Mouse (Mus musculus): Measurements from ENCODE around the gene Bank1.

Bank1 gene

DNA sequence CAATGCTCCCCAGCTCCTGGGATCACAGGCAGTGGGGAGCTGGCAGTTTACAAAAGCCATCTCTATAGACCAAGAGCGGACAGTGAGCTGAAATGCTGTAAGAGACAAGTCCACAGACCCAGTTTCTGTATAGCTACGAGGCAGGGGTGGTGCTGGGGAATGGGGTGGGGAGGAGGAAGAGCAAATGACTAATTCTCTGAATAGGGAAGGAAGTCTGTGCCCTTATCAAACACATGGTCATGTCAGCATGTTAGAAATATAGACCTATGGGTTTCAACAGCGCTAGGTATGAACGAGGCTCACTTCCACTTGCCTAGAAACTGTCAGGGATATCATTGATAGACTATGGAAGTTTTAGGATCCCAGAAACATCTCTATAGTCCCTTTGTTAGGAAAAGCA is 73.0 kb downstream of the Bank1 start:
- DNase-seq (ENCODE audit: low spot score): no peak

DNA sequence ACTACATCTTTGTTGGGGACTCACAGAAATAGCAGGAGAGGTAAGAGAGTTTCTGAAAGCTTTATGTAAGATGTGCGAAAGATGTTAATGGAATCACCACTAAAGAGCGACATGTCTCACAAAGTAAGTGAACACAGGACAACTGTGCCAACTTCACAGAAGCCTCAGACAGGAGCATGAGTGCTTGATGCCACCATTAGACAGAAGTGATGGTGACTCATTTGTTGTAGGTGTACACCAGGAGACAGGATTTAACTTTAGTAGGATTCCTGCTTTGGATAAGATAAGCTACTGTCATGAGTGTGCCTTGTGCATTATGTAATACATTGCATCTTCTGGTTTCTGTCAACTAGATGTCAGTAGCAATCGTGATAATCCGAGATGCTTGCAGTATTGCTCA is 74.3 kb downstream of the Bank1 start:
- no peak for DNase-seq (ENCODE audit: low spot score)

DNA sequence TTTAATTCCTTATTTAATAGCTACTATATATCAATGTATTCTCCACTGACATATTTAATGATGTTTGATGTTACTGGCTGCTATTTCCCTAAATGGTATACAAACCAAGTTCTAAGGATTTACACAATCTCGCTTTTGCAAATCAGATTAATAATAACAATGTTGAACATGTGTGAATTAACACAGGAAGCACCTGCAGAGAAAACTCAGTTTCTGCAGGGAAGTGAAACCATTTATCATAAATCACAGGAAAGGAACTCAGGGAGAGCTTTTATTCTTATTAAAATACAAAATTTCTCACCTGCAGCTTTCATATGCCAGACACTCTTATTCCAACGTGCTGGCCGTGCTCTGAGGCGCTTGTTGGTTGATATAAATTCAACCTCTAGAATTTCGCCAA is 78.5 kb downstream of the Bank1 start:
- no peak for DNase-seq (ENCODE audit: low spot score)

DNA sequence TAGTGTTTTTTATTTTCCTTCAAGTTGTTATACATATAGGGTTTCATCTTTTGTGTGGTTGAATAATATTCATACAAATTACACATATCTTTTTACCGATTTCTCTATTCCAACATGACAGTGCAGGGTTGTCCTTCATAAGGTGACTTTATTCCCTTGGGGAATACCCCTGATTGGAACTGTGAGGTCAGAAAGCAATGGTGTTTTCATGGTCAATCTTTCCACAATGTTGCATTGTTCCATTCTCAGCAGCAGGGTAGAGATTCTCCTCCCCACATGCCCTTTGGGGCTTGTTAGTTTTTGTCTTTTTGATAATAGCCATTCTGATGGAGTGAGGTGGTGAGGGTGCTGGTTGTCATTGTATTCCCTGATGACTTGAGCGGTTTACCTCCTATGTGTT is 80.9 kb downstream of the Bank1 start:
- no peak for DNase-seq (ENCODE audit: low spot score)

DNA sequence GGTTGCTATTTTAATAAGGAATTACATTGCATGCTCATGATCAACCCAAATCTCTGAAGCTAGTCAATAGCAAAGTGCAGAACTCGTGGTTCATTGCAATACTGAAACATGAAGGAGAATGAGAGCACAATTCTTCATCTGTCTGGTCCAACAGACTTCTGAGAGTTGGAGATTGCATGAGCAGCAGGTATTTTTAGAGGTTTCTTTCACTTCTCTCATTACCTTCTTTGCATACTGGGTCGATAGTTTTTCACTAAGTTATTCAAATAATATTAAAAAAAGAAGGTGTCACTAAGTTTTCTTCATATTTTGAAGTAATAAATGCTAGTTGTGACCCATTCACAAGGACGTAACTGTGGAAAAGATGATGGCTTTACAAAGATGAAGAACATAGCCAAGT is 87.1 kb downstream of the Bank1 start:
- DNase-seq (ENCODE audit: low spot score): no peak

DNA sequence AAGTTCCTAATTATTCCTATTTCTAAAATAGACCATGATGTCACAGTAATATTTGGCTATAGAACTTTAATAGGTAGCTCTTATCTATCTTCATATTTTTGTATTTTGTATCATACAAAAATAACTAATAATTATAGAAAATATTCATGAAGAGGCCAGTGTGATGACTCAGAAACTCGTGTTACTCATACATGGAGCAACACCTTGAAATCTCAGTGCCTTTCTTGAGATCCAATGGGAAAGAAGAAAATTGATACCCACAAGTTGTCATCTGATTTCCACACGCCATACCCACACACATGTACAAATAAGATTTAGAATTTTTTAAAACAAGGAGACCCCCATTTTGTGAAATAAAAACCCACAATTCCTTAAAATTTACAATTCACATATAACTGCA is 92.4 kb downstream of the Bank1 start:
- no peak for DNase-seq (ENCODE audit: low spot score)

DNA sequence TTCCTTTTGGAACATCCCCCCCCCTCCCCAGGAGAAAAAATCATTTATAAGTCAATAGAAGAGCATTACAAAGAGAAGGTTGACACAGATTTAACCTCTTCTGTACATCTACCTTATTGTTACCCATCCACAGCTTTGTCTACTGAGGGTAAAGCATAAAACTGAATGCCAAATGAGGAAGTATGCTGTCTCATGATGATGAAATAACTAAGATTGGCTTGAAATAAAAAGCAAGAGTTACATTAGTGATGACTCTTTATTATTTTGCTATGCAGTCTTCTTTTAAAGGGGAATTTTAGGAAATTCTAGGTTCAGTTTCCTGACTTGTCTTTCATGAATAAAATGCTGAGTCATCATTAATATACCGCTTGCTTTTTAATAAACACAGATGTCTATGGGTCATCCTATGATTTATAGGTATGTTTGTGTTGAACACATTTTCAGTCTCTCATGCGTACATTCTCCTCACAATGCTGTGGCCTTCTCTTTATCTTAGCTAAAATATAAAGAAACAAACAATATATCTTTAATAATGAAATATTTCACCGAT is 95.2 kb downstream of the Bank1 start:
- DNase-seq (ENCODE audit: low spot score): no peak

DNA sequence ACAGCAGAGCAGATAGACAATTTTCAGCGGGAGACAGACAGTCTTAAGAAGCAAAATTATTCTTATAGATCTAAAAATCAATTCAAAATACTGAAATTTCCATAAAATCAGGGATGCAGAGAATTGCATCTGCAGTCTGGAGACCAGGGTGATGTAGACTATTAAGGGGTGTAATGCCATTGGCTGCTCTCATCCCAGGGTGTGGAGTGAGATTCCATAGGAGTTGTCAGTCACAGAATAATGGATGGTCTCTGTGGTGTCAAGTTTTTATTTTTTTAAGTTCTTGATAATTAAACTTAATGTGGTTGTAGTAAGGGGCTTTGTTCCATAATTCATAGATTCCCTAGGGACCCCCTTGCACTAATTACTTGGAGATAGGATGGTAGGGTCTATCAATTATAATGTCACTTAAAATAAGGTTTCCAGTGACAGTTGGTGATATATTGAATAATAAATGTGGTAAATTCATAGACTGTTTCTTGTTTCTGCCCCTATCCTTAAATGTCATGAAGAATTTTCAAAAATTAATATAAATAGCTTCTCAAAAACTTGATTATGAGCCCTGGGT is 136.1 kb downstream of the Bank1 start:
- DNase-seq (ENCODE audit: low spot score): no peak

DNA sequence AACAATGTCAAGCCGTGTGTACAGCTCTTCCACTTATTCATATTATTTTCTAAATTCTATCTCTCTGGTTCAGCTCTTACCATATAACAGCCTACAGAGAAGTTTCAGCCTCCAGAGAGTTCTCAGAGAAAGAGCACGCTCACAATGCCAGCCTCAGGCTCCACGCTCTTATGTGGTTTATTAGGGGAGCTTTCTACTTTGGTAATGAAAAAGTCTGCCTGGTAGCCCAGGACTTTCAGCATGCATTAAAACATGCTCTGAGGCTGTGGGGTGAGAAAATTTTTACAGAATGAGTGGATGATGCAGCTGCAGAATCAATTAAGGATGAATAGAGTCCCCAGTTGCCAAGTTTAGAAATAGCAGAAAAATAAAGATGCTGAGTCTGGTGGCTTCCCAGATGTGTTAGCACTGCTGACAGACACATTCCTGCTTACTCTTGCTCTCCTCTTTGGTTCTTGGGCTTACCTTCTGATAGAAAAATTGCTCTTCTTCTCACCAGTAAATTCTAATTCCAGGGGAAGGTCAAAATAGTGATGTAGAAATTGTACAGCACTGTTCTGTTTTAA is 139.2 kb downstream of the Bank1 start:
- no peak for DNase-seq (ENCODE audit: low spot score)

DNA sequence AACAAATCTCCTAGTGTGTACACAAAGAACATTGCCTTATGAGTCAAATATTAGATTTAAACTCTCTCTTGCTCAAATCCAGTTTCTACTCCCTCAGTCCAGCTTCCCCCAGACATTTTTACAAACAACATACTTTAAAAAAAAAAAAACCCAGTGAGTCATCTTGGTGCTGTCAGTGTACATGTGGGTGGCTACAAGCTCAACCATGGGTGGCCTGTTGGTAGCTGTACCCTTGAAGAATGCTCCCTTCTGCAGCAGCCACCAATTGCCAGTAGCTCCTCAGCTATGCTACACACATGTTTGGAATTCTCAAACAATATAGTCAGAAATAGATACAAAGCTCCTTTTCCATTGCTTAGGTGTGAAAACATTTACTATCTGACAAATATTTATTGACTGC is 154.2 kb downstream of the Bank1 start:
- no peak for DNase-seq (ENCODE audit: low spot score)

DNA sequence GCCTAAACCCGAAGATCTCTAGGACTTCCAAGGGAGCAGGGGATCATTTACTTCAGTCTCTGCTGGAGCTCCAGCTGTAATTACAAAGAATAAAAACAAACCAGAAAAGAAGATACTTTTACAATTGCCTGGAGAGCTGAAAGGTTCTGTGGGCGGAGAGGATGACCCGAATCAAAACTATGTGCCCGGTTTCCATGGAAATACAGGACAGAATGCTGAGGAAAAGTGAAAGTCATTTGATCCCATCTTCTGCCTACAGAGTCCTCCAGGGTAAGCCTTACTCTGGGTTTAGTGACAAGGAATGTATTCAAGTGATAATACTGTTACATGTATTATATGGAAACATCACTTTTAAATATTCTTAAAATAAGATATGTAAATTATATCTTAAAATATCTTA is 157.8 kb downstream of the Bank1 start:
- no peak for DNase-seq (ENCODE audit: low spot score)

DNA sequence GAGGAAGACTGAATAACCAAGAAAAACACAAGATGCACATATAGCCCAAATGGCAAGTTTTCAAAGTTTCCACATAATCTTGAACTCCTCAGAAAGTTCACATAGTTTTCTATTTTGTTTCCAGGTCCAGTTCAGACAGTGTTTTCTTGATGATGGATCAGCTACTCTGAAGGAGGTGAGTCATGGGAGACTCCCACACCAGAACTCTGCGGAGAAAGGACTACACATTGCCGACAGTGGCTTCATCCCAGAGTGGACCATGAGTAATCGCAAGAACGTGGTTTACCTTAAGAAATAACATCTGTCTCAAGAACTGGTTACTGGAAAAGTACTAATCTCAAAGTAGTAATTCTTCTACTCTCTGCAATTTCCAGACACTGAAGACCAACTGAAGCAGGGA is 159.2 kb downstream of the Bank1 start:
- DNase-seq (ENCODE audit: low spot score): no peak

DNA sequence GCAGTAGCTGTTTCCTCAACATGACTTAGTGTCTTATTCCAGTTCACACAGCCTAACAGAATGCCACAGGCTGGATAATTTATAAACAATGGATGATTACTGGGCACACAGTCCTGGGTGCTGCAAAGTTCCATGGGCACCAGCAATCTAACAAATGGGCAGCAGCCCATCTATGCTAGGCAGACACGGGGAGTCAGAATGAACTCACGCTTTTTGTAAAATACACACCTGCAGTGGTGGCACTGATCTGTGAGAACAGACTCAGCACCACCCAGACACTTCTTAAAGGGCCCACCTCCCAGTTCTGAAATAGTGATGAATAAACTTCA is 159.9 kb downstream of the Bank1 start:
- no peak for DNase-seq (ENCODE audit: low spot score)

DNA sequence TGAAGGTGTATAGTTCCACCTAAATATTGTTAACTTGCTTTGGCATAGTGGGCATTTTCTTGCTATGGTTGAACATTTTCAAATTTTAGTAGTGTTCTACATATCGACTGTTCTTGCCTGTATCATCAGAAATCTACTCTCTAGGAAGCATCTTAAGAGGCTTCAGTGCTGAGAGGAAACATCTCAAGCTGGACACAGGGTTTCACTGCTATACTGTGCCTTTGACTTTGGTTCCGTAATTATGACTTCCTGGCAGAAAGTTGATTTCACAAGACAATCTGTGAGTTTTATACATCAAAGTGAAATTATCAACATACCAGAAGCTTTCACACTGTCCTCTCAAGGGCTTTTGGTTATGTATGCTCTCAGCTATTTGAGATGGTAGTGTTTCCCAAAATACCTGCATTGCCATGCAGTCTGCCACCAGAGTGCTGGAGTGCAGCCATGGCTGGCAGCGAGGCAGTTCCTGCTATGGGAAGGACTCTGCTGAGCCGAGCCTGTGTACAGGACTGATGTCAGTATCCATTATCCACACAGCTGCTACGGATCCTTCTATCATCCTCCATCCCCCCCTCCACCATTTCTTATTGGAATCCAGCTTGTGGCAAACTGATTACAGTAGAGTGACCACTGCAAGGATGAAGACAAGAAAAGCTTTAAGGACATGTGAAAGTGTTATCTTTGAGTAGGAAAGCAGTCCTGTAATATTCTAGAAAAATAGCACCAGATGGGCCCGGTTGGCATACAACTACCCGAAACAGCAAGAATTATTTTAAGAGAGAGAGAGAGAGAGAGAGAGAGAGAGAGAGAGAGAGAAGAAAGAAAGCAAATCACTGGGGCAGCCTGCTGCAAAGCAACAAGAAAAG is 160.5 kb downstream of the Bank1 start:
- no peak for DNase-seq (ENCODE audit: low spot score)

DNA sequence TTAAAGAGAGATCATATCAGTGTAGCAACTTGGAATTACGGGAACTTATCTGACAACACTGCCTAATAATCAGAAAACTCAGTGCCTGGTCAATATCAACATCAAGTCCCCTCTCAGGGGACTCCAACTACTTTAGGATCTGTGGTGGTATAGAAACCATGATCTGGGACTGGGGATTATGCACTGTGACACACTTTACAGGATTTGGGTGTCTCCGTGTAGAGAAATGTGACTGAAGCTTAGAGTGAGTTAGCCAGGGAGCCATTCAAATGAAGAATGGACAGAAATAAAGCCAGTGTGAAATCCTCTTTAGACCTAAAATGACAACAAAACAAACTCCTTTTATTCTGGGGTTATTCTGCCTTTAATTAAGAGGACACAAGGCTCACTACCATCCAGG is 167.8 kb downstream of the Bank1 start:
- DNase-seq (ENCODE audit: low spot score): no peak

DNA sequence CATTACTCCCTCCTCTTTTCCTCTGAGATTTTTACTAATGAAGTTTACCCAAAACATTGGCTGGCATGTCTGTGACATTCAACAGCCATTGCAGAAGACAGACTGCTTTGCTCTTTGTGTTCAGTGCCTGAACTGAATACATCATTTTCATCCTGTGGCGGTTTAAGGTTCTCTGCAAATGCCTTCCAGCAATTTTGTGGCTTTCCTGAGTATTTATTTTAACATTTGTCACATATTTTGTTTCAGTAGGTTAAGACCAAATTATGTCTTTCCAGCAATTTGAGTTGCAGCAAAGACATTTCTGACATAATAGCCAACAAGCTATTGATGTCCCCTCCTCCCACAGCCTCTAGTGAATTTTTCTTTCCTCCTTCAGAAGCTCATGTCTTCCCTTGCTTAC is 170.3 kb downstream of the Bank1 start:
- DNase-seq (ENCODE audit: low spot score): no peak

DNA sequence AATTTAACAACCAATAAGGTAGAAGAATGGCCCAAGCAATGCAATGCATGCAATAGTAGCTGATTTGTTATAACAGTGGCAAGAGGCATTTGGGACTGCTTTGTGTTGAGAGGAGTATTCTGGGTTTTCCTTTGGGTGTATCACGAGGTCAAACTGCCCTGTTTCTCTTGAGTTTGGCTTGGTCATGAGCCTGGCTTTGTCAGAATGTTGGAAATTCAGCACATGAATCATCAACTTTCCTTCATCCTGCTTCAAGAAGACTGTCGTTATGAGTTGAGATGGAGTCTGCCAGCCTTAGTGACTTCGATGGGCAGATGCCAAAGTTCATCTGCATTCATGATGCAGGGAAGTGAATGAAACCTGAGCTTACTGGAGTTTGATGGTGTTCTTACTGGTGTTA is 175.0 kb downstream of the Bank1 start:
- no peak for DNase-seq (ENCODE audit: low spot score)

DNA sequence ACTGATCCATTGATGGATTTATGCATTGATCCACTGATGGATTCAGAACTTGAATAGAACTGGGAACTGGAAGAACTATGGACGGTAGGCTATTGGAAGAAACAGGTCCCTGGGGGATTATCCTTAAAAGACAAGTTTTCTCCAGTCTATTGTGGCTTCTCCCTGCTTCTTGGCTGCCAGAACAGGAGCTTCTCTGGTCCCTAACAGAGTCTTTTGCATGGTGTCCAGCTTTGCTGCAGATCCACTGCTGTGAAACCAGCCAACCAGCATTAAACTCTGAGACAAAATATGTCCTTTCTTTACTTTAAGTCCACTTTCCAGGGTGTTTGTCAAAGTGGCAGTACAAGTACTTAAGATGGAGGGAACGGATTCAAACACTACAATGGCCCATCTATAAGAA is 178.7 kb downstream of the Bank1 start:
- DNase-seq (ENCODE audit: low spot score): no peak

DNA sequence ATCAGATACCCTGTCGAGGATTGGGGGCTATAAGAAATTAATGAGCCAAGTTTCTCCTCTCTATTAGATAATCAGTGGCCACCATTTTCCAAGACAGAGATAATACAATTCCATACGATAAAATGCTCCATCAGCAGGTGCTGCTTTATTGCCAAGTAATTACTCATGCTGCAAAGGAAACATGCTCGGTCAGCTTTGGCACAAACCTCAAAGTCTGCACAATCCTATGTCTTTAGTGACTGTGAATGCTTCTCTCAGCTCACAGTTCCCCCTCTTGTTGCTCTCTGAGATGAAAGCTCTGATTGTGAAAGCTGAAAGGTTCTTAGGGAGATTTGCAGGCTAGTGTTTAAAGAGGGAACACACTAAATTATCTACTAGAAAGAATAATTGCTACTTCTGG is 193.9 kb downstream of the Bank1 start:
- DNase-seq (ENCODE audit: low spot score): no peak

DNA sequence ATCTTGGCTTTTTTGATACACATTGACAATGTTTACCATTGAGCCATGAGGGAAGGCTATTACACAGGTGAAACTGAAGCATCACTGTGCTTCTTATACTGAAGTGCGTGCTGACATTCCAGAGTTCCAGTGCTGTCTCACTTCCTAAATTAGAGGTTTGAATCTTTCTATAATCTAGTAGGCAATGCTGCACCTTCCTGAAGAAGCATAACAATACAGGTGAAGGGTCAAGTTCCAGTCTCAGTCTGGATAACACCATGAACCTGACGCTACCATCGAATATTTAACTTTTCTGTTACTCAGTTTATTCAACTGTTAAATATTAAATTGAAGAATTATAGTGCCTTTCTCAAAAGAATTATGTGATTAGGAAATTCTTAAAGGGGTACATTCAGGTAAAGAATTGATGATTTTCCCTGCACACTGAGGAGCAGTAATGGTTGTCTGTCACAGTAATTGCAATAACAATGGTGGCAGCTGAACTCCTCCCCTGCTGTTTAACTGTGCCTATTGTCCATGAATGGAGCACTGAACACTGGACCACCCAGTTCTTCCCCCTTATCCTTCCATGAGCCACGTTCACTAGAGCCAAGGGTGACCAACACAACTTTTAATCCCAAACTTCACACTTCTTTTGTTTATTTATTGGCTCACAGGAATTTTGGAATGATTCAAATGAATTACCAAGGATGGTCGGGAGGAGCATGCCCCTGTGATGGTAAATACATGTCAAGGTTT is 210.2 kb downstream of the Bank1 start:
- no peak for DNase-seq (ENCODE audit: low spot score)

DNA sequence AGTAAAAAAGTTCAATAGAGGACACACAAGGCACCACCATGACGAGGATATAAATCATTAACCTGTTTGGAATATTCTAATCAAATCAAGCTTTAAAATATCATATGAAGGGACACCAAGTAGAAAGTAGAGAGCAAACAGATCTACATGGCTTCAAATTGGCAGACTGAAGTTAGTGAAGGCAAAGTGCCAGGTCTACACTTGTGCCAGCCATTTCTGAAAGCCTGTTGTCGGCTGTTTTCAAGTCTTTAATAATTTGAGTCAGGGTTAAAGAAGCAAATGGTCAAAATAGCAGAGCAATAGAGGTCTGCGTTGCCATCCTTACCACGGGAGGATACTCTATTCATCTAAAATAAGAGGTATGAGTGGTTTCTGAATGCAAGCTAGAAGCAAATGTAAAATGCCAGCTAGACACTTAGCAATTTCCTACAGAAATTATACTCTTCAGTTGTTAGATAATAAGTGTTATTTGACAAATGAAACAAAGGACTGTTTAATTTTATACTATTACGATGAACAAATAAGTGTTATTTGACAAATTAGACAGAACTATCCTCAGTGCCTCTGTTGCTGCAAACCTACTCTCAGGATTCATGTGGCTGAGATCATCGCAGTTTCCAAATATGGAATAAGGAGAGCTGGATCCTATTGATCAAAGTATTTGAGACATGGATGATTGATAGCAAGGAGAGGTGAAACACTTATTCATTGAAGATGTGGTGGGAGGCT is 216.3 kb downstream of the Bank1 start:
- no peak for DNase-seq (ENCODE audit: low spot score)

DNA sequence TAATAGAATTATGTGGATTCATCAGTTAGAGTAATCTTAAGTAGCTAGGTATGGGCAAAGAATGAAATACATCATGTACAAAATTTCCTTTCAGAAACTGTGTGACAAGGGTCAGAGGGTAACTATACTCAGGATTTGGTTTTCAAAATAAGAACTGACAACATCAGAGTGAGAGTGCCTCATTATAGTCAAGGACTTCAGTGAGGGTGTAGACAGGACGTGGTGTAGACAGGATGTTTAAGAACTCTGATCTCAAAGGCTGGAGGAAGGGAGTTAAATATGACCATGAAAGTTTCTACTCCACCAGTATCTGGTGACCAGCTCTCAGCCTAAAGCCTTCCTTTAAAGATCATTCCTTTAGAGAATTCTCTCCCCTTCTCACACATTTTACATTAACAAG is 219.4 kb downstream of the Bank1 start:
- DNase-seq (ENCODE audit: low spot score): no peak
